Mouse (Mus musculus): ENCODE data around the gene Pus7l. TPM values are rescaled to one million over a fixed set of nuclear protein-coding genes. Genes with fewer than 3 reads are reported as not detected.

The Pus7l gene
- 2.3 and 2.6 TPM in 2 replicates for polyA plus RNA-seq (2015; fragmentation: Nextera tagmentation; extraction: Ambion mirVana)

DNA sequence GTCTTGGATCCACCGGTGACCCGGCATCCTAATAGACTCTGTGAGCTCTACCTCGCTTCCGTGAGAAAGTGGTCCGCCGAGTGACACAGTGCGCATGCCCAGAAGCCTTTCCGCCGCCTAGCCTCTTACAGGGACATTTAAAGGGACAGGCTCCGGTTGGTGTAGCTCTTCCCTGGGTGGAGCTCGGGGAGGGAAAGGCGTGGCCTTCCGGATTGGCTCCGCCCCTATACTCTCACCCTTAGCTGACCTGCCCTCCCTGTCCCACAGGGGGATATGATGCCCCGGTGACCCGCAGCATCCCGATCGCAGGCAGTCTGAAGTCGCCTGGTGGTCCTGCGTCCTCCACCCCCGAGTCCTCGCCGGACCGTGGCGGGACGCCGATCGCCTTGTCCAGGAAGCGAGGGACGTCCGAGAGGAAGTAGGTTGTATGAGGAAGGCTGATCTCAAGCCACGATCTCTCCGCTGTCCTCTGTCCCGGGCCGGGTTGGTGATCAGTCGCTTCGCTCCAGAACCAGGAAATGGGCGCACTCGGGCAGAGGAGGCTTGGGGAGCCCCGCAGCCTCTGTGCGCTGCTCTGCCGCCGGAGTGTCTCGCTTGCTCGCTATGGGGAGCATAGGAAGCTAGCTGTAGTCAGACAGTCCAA, at the start of gene Pus7l, which contains the start of gene Irak4:
Gene Pus7l, minus strand, starts transcription at position 139 of the 643 bp plus-strand sequence.
Gene Irak4, plus strand, starts transcription at position 235 of the 643 bp plus-strand sequence.
- under 1% methylated on average over 45 of the region's 45 CpGs for WGBS (ENCODE audit: insufficient replicate concordance)
- H3K36me3 ChIP-seq (replicated peaks), result no peaks in the 10 kb centered on the region
- peak within 1 kb of the TSS; percentile 89 for H3K4me2 ChIP-seq
- no peaks in the 10 kb centered on the region for H3K27me3 ChIP-seq
- H3K4me1 ChIP-seq (replicated peaks), result peaks cover 19% of the 10 kb centered on the region
- H3K27ac ChIP-seq (replicated peaks), result peak within 1 kb of the TSS; percentile 75
- H3K9me3 ChIP-seq (replicated peaks), result no peaks in the 10 kb centered on the region
- H3K4me3 ChIP-seq (replicated peaks), result peak within 1 kb of the TSS; percentile 82
- peak; percentile 99 for ATAC-seq (ENCODE audit: insufficient read depth)
- H3K9ac ChIP-seq, result peak within 1 kb of the TSS; percentile 68

DNA sequence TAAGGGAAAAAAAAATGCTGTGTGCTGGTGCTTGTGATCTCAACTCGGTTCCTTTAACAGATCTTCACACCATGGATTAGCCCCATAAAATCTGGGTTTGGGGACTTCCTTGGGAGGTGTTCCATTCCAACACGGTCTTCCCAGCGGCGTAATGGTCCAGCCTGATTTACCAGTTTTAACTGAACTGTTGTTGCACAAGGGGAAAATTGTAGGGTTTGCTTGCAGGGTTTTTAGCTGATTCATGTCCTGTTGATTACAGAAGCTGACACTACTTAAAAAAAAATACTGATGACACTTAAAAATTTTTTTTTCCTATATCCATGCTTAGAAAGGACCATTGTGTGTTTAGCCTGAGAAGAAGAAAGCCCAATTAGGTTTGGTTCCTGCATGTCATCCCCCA, 48.0 kb upstream of the Pus7l start:
- ATAC-seq (ENCODE audit: insufficient read depth), result no peak
- whole genome bisulfite sequencing (ENCODE audit: insufficient replicate concordance), result 43% methylated on average over 4 of the region's 4 CpGs
- Histone ChIP-seq H3K4me1 (replicated peaks) (peaks cover 13% of the 10 kb centered on the region), H3K4me3 (replicated peaks) (no peak overlapping the region), H3K4me2 (no peak overlapping the region), H3K9ac (no peak overlapping the region; the same call in 1 of the 2 replicates), H3K9me3 (replicated peaks) (no peaks in the 10 kb centered on the region), H3K27me3 (no peaks in the 10 kb centered on the region), H3K27ac (replicated peaks) (peak overlapping the region; percentile 29; the same call in 1 of the 2 replicates), H3K36me3 (replicated peaks) (0 out of 2 replicates have a peak, but pooled peaks cover under 1% of the 10 kb centered on the region)

DNA sequence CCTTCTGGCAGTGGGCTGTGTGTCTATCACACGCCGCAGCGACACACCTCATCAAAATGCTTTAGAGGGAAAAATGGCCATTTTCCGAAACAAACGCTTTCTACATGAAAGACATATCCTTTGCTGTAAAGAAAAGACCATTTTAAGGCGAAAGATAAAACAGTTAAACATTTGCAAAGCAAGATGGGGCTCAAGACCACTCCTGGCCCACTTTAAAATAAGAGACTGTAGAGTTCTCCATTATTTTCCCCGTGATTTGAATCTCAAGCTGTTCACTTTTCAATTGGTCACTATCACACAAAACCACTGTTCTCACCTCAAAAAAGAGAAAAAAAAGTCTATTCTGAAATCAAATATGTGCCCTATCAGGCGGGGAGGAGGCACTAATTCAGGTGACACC, 46.7 kb upstream of the Pus7l start:
- Histone ChIP-seq H3K27ac (replicated peaks) (no peak overlapping the region), H3K27me3 (no peaks in the 10 kb centered on the region), H3K4me2 (peak overlapping the region; percentile 66), H3K36me3 (replicated peaks) (peaks cover 14% of the 10 kb centered on the region), H3K9ac (no peak overlapping the region), H3K9me3 (replicated peaks) (no peaks in the 10 kb centered on the region), H3K4me3 (replicated peaks) (peak overlapping the region; percentile 98), H3K4me1 (replicated peaks) (peaks cover 13% of the 10 kb centered on the region)
- ATAC-seq (ENCODE audit: insufficient read depth), result no peak
- 6% methylated on average over 8 of the region's 8 CpGs for WGBS (ENCODE audit: insufficient replicate concordance)

DNA sequence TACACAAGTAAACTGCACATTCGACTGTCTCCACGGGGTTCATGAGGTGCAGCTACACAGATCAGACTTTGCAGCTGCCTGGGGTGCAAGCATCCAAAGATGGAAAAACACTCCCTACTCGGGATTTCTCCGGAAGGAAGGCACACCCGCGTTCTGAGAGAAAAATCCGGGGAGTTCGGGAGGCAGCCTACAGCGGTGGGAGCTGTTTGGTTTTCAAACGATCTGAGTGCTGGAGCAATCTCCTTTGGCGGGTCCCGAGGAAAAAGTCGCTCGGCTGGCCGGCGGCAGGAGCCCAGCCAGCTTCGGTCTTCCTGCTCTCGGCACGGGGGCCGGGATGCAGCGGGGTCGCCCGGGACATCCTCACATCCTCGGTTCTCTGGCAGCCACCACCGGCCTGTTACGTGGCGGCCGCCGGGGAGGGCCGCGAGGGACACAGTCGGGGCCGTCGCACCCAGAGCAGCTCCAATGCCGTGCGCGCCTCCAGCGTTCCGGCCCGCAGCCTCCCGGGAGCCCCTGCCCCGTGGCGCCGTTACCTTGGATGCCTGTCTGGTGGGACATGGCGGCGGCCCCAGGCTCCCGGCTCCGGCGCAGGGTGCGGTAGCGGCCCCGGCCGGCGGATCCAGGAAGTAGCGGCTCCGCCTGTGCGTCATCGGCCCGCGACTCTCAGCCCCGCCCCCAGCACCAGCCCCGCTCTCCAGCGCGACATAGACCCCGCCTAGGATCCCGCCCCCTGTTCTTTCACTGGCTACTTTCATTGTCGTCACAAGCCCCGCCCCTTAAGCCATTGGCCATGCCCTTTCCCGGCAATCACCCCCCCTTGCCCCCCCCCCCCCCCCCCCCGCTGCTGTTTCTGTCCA, 46.1 kb upstream of the Pus7l start, which contains the start of gene Twf1:
Gene Twf1, minus strand, starts transcription at position 671 of the 857 bp plus-strand sequence.
- Histone ChIP-seq H3K27ac (replicated peaks) (peak within 1 kb of the TSS; percentile 80), H3K4me1 (replicated peaks) (peaks cover 13% of the 10 kb centered on the region), H3K27me3 (no peaks in the 10 kb centered on the region), H3K4me2 (peak within 1 kb of the TSS; percentile 66), H3K4me3 (replicated peaks) (peak within 1 kb of the TSS; percentile 98), H3K9ac (peak within 1 kb of the TSS; percentile 96), H3K9me3 (replicated peaks) (no peaks in the 10 kb centered on the region), H3K36me3 (replicated peaks) (peaks cover 20% of the 10 kb centered on the region)
- ATAC-seq (ENCODE audit: insufficient read depth), result peak; percentile 100
- under 1% methylated on average over 50 of the region's 70 CpGs for WGBS (ENCODE audit: insufficient replicate concordance)

DNA sequence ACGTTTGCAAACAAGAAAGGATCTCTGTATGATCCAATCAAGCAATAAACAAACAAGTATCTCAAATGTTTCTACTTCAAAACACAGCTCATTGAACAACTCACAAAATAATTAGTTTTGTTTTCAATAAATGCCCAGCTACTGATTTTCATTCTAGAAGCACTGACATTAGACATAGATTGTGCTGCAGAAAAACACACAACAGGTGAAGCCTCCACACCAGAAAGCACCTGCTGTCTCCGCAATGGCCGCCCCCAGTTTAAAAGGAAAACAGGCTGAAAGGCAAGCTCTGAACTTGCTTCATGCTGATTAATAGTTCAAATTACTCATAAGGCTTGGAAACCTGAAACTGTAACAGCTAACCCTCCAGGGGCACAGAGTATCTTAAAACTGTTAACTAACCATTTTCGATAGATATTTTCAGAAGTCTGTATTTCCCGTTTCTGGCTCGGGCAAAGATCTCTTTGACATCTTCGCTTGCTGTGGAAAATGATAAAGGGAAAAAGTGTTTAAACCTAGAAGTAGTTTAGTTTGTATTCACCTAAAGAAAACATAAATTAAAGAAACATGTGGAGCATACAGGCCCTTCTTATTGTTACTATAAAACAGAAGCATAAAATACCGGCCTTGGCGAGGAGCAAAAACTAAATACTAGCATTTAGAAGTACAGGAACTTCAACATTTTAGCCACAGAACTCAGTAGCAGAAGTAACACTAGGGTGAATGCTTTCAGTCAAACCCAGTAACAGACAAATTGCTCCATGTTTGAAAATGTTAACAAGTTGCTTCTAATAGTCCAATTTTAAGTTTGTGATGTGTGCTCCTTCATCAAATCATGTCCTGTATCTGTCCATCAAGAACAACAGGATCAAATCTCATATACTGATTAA, 44.7 kb upstream of the Pus7l start:
- Histone ChIP-seq H3K4me1 (replicated peaks) (peaks cover 13% of the 10 kb centered on the region), H3K27ac (replicated peaks) (no peak overlapping the region), H3K4me2 (peak overlapping the region; percentile 66), H3K27me3 (no peaks in the 10 kb centered on the region), H3K9ac (no peak overlapping the region), H3K9me3 (replicated peaks) (no peaks in the 10 kb centered on the region), H3K36me3 (replicated peaks) (peaks cover 34% of the 10 kb centered on the region), H3K4me3 (replicated peaks) (peak overlapping the region; percentile 98)
- WGBS (ENCODE audit: insufficient replicate concordance), result 60% methylated on average over 9 of the region's 9 CpGs
- no peak for ATAC-seq (ENCODE audit: insufficient read depth)

DNA sequence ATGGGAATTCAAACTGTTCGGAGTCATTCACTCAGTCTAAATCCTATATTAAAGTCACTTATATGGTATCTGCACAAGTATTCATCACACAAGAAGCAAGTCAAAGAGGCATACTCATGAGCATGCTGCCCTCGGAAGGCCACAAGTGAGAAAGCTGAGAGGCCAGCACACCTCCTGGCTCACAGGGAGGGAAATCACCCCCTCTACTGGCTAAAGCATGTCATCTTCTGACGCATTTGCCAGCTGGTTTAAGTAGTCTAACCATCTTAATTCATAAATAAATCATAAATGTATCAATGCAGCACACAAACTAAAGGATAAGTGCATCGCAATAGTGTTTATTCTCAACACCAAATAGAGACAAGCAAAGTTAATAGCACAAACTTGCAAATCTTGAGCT, 41.4 kb upstream of the Pus7l start:
- no peak overlapping the region for H3K27ac ChIP-seq (replicated peaks)
- no peak overlapping the region for H3K4me2 ChIP-seq
- peaks cover 65% of the 10 kb centered on the region for H3K36me3 ChIP-seq (replicated peaks)
- no peaks in the 10 kb centered on the region for H3K9me3 ChIP-seq (replicated peaks)
- H3K9ac ChIP-seq, result no peak overlapping the region
- no peaks in the 10 kb centered on the region for H3K27me3 ChIP-seq
- 76% methylated on average over 4 of the region's 4 CpGs for WGBS (ENCODE audit: insufficient replicate concordance)
- peaks cover 13% of the 10 kb centered on the region for H3K4me1 ChIP-seq (replicated peaks)
- no peak for ATAC-seq (ENCODE audit: insufficient read depth)
- H3K4me3 ChIP-seq (replicated peaks), result no peak overlapping the region

DNA sequence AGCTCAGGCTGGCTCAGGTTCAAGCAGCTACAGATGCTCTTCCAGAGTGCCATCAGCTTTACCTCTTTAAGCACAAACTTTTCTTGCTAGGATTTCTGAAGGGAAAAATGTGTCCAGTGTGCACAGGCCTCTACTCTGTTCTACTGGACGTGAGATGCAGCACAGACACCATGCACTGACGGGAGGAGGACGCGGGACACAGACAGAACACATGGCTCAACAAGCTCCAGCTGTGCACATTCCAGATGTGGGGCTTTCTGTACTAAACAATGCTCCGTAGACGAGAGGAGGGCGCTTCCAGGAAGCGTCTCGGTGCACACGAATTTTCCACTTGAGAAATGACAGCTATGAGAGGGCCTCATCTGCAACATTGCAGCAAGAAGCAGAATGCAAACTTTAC, 39.8 kb upstream of the Pus7l start:
- Histone ChIP-seq H3K4me1 (replicated peaks) (peaks cover 6% of the 10 kb centered on the region), H3K27ac (replicated peaks) (no peak overlapping the region), H3K27me3 (no peaks in the 10 kb centered on the region), H3K9me3 (replicated peaks) (no peaks in the 10 kb centered on the region), H3K4me3 (replicated peaks) (no peak overlapping the region), H3K4me2 (no peak overlapping the region), H3K9ac (no peak overlapping the region), H3K36me3 (replicated peaks) (peaks cover 75% of the 10 kb centered on the region)
- 87% methylated on average over 10 of the region's 10 CpGs for WGBS (ENCODE audit: insufficient replicate concordance)
- no peak for ATAC-seq (ENCODE audit: insufficient read depth)

DNA sequence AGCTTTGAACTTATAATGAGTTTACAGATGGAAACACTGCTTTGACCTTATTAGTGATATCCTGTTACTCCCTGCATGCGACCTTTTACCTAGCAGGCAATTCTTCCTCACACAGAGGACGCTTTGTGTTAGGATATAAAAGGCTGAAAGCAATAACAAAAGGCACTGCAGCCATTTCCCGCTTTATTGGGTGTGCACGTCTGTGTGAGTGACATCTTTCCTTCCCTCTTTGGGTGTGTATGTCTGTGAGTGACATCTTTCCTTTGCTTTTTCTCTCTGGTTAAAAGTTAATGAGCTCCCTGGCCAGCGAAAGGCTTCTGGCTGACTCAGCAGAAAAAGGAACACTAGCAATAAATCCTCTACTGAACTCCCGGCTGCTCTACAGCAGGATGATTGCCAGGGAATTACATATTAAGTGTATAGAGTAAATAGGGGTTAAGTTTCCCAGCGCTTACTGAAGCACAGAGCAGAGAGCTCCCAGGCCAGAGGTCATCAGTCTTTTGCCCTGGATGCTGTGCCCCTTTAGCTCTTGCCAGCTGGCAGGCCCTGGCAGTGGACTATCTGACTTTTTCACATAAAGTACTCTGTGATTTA, 38.8 kb upstream of the Pus7l start:
- WGBS (ENCODE audit: insufficient replicate concordance), result 74% methylated on average over 7 of the region's 7 CpGs
- H3K9ac ChIP-seq, result no peak overlapping the region
- H3K4me1 ChIP-seq (replicated peaks), result no peaks in the 10 kb centered on the region
- H3K27ac ChIP-seq (replicated peaks), result no peak overlapping the region
- ATAC-seq (ENCODE audit: insufficient read depth), result no peak
- H3K9me3 ChIP-seq (replicated peaks), result no peaks in the 10 kb centered on the region
- H3K27me3 ChIP-seq, result no peaks in the 10 kb centered on the region
- H3K36me3 ChIP-seq (replicated peaks), result peaks cover 77% of the 10 kb centered on the region
- H3K4me2 ChIP-seq, result no peak overlapping the region
- no peak overlapping the region for H3K4me3 ChIP-seq (replicated peaks)

DNA sequence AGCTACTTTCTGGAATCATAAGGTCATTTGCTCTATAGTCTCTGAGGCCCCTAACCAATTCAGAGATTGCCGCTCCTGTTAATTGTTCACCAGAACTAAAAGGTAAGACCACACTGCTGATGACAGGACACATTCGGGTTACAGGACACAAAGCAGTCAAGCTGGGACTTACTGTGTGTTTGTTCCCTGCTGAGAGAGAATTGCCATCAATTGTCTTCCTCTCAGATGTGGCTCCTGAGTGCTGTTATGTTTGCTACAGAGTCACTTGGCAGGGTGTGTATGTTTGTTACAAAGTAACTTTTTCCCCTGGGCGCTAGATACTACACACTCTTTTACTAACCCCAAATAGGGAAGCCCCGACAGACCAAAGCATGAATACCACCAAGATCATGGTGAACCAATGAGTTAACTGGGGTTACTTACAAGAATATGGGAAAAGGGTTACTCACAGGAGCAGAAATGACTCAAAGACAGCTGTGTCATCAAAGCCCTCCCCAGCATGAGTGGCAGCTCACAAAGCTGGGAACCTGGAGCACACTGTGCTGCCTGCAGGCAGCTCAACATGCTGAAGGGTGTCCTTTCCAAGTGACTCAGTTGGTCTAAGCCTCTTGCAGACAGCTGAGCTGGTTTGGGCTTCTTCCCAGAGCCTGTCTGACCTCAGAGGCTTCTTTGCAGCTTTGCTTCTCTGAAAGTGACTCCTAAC, 31.4 kb upstream of the Pus7l start:
- Histone ChIP-seq H3K4me3 (replicated peaks) (no peak overlapping the region), H3K4me1 (replicated peaks) (no peaks in the 10 kb centered on the region), H3K4me2 (no peak overlapping the region), H3K27ac (replicated peaks) (no peak overlapping the region), H3K9ac (no peak overlapping the region), H3K9me3 (replicated peaks) (no peaks in the 10 kb centered on the region), H3K27me3 (no peaks in the 10 kb centered on the region), H3K36me3 (replicated peaks) (peaks cover 12% of the 10 kb centered on the region)
- WGBS (ENCODE audit: insufficient replicate concordance), result 64% methylated on average over 4 of the region's 4 CpGs
- no peak for ATAC-seq (ENCODE audit: insufficient read depth)

DNA sequence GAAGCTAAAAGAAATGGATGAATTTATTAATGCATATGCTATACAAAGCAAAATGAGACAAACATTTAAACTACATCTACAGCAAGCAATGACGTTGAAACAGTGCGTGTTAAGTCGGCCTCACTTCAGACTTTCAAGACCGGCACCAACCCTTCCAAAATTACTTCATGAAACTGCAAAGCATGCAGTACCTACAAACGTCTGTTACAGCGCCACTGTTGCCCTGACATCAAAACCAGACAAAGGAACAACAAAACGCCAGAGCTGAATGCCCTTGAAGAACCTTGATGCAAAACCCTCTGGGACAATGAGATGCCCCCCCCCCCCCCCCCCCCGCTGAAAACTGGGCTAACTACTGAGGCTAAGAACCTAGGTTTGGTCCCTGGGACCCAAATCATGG, 29.4 kb upstream of the Pus7l start:
- H3K4me1 ChIP-seq (replicated peaks), result 0 out of 2 replicates have a peak, but pooled peaks cover 3% of the 10 kb centered on the region
- no peak for ATAC-seq (ENCODE audit: insufficient read depth)
- no peak overlapping the region for H3K4me3 ChIP-seq (replicated peaks)
- no peaks in the 10 kb centered on the region for H3K9me3 ChIP-seq (replicated peaks)
- no peak overlapping the region for H3K27ac ChIP-seq (replicated peaks)
- 75% methylated on average over 7 of the region's 8 CpGs for WGBS (ENCODE audit: insufficient replicate concordance)
- no peaks in the 10 kb centered on the region for H3K36me3 ChIP-seq (replicated peaks)
- H3K4me2 ChIP-seq, result no peak overlapping the region
- H3K27me3 ChIP-seq, result no peaks in the 10 kb centered on the region
- no peak overlapping the region for H3K9ac ChIP-seq
